Mouse (Mus musculus) midbrain, embryonic 15.5 days (tissue): ENCODE results near the gene Sde2. TPM values are rescaled to one million over a fixed set of nuclear protein-coding genes. Genes with fewer than 3 reads are reported as not detected.
"Not testable (repeated sequence)": the region's sequence is repeated elsewhere in the genome, so short reads cannot be mapped to it uniquely, and the experiment has no call there.

Source experiments
- ATAC-seq: fragments of 200-750 bp; cut with Nextera tagmentation; replicated peaks from 2 replicates; pipeline ENCODE4 v1.8.0; 2017; ENCODE audit warnings: moderate TSS enrichment
- H3K27ac ChIP-seq: fragments of 300-500 bp; sonication (generic); 2 replicates; pipeline ENCODE4 v1.5.1; 2015; ENCODE audit warnings: mild to moderate bottlenecking, inconsistent platforms
- H3K27me3 ChIP-seq: fragments of 300-500 bp; sonication (generic); replicated peaks from 2 replicates; pipeline ENCODE4 v1.6.1; 2015; ENCODE audit warnings: inconsistent platforms
- H3K36me3 ChIP-seq: fragments of 300-500 bp; sonication (generic); replicated peaks from 2 replicates; pipeline ENCODE4 v1.6.1; 2015; ENCODE audit warnings: inconsistent platforms
- H3K4me1 ChIP-seq: fragments of 300-500 bp; sonication (generic); 2 replicates; pipeline ENCODE4 v1.6.1; 2015; ENCODE audit warnings: inconsistent platforms
- H3K4me2 ChIP-seq: fragments of 300-500 bp; sonication (generic); 2 replicates; pipeline ENCODE4 v1.6.1; 2015; ENCODE audit warnings: inconsistent platforms, mild to moderate bottlenecking, moderate library complexity
- H3K4me3 ChIP-seq: fragments of 300-500 bp; sonication (generic); 2 replicates; pipeline ENCODE4 v1.5.1; 2015; ENCODE audit warnings: mild to moderate bottlenecking, inconsistent platforms
- H3K9ac ChIP-seq: fragments of 300-500 bp; sonication (generic); 2 replicates; pipeline ENCODE4 v1.6.1; 2015; ENCODE audit warnings: mild to moderate bottlenecking, inconsistent platforms
- H3K9me3 ChIP-seq: fragments of 300-500 bp; sonication (generic); 2 replicates; pipeline ENCODE4 v1.6.1; 2016; ENCODE audit warnings: inconsistent platforms
- WGBS: fragments of 180-500 bp; shearing (Covaris S2); methylation state at CpG from one replicate; pipeline ENCODE4 v1.1.7; 2015; ENCODE audit warnings: mixed read lengths; 5-methylcytosine and 5-hydroxymethylcytosine counted together
- polyA plus RNA-seq: library from polyadenylated mRNA; unstranded; fragments of >200 nt; fragmentation: Nextera tagmentation; extraction: Ambion mirVana; gene quantifications from 2 replicates; pipeline ENCODE4 v1.2.1, GENCODE M21; 2015

Gene Sde2
- polyA plus RNA-seq, 1 experiment from 2014 or later = 30.9 TPM

DNA sequence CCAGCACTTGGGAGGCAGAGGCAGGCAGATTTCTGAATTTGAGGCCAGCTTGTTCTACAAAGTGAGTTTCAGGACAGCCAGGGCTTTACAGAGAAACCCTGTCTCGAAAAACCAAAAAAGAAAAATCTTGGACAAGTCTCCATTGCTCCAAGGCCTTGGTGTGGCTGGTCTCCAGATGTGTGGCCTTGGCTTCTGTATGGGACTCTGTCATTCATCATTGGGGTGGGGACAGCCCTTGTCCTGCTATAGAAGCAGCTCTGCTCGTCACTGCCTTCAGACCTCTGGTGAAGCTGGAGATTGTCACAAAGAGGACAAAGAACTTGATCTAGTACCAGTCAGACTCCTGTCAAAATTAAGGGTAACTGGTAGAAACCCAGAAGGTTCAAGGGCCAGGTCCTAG, 23.7 kb downstream of the Sde2 start:
- Histone ChIP-seq H3K4me3 (no peak overlapping the region), H3K9me3 (no peaks in the 10 kb centered on the region), H3K4me1 (no peaks in the 10 kb centered on the region), H3K9ac (no peak overlapping the region), H3K4me2 (no peak overlapping the region), H3K27me3 (no peaks in the 10 kb centered on the region), H3K27ac (no peak overlapping the region), H3K36me3 (no peaks in the 10 kb centered on the region)
- no peak for ATAC-seq
- WGBS = 82% methylated on average over 2 of the region's 2 CpGs

DNA sequence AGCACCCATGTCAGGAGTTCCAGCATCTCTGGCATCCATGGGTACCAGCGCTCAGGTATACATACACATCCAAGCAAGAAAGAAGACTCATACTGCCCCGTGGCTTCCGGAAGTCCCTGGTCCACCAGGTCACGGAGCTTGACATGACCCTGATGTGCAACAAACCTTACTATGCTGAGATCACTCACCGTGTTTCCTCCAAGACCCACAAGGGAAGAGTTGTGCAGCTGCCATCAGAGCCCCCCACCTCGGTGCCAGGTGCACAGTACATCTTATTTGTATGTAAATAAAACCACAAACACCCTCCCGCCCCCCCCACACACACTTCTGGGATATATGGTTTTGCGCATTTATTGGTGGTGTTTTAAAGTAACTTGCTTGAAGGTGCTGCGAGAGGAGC, 24.2 kb downstream of the Sde2 start:
- Histone ChIP-seq H3K4me3 (no peak overlapping the region), H3K36me3 (no peaks in the 10 kb centered on the region), H3K27ac (no peak overlapping the region), H3K9ac (no peak overlapping the region), H3K4me2 (no peak overlapping the region), H3K9me3 (no peaks in the 10 kb centered on the region), H3K4me1 (no peaks in the 10 kb centered on the region), H3K27me3 (no peaks in the 10 kb centered on the region)
- WGBS = 86% methylated on average over 9 of the region's 9 CpGs
- no peak for ATAC-seq

DNA sequence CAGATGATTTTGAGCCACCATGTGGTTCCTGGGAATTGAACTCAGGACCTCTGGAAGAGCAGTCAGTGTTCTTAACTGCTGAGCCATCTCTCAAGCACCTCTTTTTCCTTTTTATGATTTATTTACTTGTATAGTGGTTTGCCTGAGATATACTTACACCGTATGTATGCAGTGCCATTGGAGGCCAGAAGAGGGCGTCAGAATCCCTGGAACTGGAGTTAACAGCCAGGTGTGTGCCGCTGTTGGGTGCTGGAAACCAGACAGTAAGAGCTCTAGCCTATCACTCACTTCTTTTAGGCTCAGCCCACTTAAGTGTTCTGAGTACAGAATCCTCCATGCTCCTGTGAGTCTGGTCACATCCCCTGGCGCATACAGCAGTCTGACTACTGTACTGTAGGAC, 26.5 kb downstream of the Sde2 start:
- no peak for ATAC-seq
- no peaks in the 10 kb centered on the region for H3K36me3 ChIP-seq
- H3K27me3 ChIP-seq = no peaks in the 10 kb centered on the region
- no peak overlapping the region for H3K4me3 ChIP-seq
- H3K27ac ChIP-seq = no peak overlapping the region
- 81% methylated on average over 4 of the region's 4 CpGs for WGBS
- no peak overlapping the region for H3K9ac ChIP-seq
- no peaks in the 10 kb centered on the region for H3K4me1 ChIP-seq
- H3K9me3 ChIP-seq = no peaks in the 10 kb centered on the region
- no peak overlapping the region for H3K4me2 ChIP-seq

DNA sequence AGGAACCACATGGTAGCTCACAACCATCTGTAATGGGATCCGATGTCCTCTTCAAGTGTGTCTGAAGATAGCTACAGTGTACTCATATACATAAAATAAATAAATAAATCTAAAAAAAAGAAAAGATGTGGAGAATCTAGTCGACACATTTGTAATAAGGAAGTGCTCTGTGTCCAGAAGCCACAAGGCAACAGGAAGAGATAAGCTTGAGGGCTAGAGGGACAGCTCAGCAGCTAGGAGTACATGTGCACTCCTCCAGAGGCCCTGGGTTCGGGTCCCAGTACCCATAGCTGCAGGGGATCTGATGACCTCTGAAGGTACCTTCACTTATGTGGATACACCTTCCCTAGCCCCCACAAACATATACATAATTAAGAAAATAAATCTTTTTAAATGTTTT, 30.8 kb downstream of the Sde2 start:
- Histone ChIP-seq H3K4me2 (no peak overlapping the region), H3K4me1 (no peaks in the 10 kb centered on the region), H3K27ac (no peak overlapping the region), H3K27me3 (no peaks in the 10 kb centered on the region), H3K36me3 (no peaks in the 10 kb centered on the region), H3K9me3 (no peaks in the 10 kb centered on the region), H3K9ac (no peak overlapping the region), H3K4me3 (no peak overlapping the region)
- ATAC-seq = no peak
- WGBS = 82% methylated on average over 3 of the region's 3 CpGs

DNA sequence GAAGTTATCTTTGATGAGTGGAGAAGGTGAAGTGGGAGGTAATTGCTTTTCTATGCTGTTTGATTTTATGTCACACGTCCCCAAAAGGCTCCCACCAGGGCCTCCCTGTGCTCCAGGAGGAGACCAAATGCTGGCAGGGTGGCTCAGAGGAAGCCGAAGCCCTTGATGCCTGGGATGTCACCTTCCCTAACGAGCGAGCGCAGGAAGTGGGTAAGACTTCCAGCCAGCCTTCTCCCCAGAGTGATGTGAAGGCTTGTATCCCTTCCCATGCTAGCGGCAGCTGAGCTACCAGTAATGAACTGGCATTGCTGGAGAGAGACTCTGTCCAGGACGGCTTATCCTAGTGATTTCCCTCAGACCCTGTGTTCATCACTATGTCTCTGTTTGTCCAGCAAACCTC, 32.8 kb downstream of the Sde2 start:
- H3K4me3 ChIP-seq = no peak overlapping the region
- no peaks in the 10 kb centered on the region for H3K9me3 ChIP-seq
- no peak overlapping the region for H3K9ac ChIP-seq
- H3K36me3 ChIP-seq = no peaks in the 10 kb centered on the region
- peaks cover 2% of the 10 kb centered on the region; the same call in 1 of the 2 replicates for H3K4me1 ChIP-seq
- H3K4me2 ChIP-seq = no peak overlapping the region
- 40% methylated on average over 7 of the region's 7 CpGs for WGBS
- no peak overlapping the region for H3K27ac ChIP-seq
- ATAC-seq = no peak
- H3K27me3 ChIP-seq = 0 out of 2 replicates have a peak, but pooled peaks cover 4% of the 10 kb centered on the region

DNA sequence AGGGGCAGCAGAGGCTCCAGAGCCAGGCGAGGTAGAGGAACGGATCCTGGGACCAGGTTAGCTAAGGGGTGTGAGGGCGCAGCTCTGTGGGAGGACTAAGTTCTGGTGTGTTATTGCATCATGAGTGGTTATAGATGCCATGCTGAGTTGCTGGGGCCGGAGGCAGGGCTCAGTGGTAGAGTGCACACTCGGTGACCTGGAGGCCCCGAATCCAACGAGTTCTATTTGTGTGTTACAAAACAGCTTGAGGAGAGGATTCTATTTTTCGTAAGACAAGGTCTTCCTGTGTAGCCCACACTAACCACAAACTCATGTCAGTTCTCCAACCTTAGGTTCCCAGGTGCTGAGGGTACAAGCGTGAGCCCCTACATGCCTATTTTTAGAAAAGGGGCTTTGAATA, 33.6 kb downstream of the Sde2 start:
- H3K4me1 ChIP-seq = peaks cover 4% of the 10 kb centered on the region; the same call in 1 of the 2 replicates
- no peak overlapping the region for H3K4me3 ChIP-seq
- 88% methylated on average over 9 of the region's 9 CpGs for WGBS
- no peaks in the 10 kb centered on the region for H3K36me3 ChIP-seq
- no peak for ATAC-seq
- no peak overlapping the region for H3K27ac ChIP-seq
- H3K27me3 ChIP-seq = 0 out of 2 replicates have a peak, but pooled peaks cover 4% of the 10 kb centered on the region
- no peak overlapping the region for H3K4me2 ChIP-seq
- H3K9me3 ChIP-seq = no peaks in the 10 kb centered on the region
- no peak overlapping the region for H3K9ac ChIP-seq

DNA sequence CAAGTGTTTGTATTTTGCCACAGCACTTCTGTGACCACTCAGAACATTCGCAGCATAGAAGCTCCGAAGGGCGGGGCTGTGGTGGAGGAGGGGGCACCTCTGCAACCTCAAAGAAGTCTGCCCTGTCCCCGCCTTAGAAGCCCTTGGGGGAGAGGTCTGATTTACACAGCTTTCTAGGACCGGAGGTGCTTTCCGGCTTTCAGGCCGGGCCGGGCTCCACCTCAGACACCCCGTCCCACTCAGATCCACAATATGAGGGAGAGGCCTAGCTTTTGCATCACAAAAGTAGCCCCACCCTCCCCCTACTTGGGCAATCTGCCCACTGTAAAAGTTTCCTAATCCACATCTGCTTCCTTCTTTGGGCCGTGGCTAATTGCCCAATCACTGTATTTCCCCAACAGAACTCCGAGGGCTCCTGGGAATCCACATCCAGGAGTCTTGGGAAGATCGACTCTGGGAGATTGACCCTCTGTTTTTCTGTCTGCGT, 37.7 kb downstream of the Sde2 start:
- Histone ChIP-seq H3K4me2 (peak overlapping the region; percentile 15; the same call in 1 of the 2 replicates), H3K27ac (no peak overlapping the region), H3K4me3 (no peak overlapping the region), H3K27me3 (peaks cover 12% of the 10 kb centered on the region), H3K36me3 (no peaks in the 10 kb centered on the region), H3K9me3 (no peaks in the 10 kb centered on the region), H3K9ac (no peak overlapping the region), H3K4me1 (peaks cover 4% of the 10 kb centered on the region; the same call in 1 of the 2 replicates)
- 5% methylated on average over 13 of the region's 13 CpGs for WGBS
- ATAC-seq = 0 out of 2 replicates have a peak, but pooled peaks have one; percentile 37

DNA sequence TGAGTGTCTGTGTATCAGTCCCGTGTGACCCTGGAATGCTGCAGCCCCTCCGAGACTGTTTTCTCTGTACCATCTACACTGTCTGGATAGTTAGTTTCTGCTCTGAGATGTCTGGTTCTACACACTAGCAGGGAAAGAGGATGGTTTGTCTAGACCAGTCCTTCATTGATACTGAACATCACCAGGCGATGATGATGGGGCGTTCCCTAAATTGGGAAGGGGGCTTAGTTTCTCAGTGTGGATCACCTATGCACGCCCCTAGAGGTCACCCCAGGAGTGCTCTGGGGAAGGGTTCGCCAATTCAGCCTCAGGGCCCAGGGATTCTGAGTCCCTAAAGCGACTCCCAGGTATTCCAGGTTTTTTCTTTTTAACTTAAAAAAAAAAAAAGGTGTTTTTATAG, 38.2 kb downstream of the Sde2 start:
- Histone ChIP-seq H3K27me3 (peaks cover 14% of the 10 kb centered on the region), H3K27ac (no peak overlapping the region), H3K36me3 (no peaks in the 10 kb centered on the region), H3K4me2 (no peak overlapping the region), H3K9me3 (no peaks in the 10 kb centered on the region), H3K4me3 (no peak overlapping the region), H3K4me1 (peaks cover 4% of the 10 kb centered on the region; the same call in 1 of the 2 replicates), H3K9ac (no peak overlapping the region)
- ATAC-seq = no peak
- 37% methylated on average over 7 of the region's 7 CpGs for WGBS

DNA sequence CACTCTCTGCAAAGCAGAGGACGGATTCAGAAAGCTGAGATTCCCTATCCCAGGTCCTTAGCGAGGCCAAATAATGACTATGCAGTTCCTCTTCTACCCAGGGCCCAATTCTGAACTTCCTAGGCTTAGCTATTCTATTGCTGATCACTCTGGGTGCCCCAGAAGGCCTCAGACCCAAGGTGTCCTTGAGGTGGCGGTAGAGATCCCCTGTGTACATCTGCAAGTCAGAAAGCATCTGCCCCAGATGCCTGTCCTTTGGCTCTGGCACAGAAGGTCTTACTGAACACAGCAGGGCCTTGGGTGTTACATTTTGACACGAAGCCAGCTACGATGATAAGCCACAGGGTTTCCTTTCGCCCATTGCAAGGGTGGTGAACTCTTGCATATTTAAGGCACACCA, 38.9 kb downstream of the Sde2 start:
- peaks cover 4% of the 10 kb centered on the region; the same call in 1 of the 2 replicates for H3K4me1 ChIP-seq
- H3K27ac ChIP-seq = no peak overlapping the region
- H3K27me3 ChIP-seq = peaks cover 20% of the 10 kb centered on the region
- no peak for ATAC-seq
- no peak overlapping the region for H3K4me3 ChIP-seq
- 49% methylated on average over 6 of the region's 6 CpGs for WGBS
- H3K4me2 ChIP-seq = no peak overlapping the region
- H3K36me3 ChIP-seq = no peaks in the 10 kb centered on the region
- no peak overlapping the region for H3K9ac ChIP-seq
- H3K9me3 ChIP-seq = no peaks in the 10 kb centered on the region

DNA sequence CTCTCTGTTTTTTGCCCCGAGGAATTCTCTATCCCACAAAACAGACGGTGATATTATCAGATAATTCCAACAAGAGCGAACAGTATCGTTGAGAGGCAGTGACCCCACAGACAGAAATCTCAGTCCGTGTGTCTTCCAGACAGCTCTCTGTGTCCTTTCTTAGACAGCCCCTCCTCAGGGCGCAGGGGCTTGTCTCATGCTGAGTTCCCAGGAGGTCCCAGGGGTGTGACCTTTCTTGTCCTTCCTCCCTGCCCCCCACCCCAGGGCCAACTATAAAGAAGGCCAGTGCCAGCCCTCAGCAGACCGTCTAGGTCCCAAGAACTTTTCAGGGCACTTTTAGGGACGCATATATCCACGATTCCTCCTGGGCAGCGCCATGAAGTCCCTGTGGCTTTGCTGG, 41.9 kb downstream of the Sde2 start, which contains the start of gene Lefty2:
Lefty2 (plus strand) TSS at position 301 of the 400 bp plus-strand sequence.
- Histone ChIP-seq H3K27ac (no peak within 1 kb of the TSS), H3K27me3 (peaks cover 30% of the 10 kb centered on the region), H3K4me2 (0 out of 2 replicates have a peak within 1 kb of the TSS, but pooled peaks have one; percentile 37), H3K36me3 (no peaks in the 10 kb centered on the region), H3K9me3 (no peaks in the 10 kb centered on the region), H3K4me1 (peaks cover 4% of the 10 kb centered on the region; the same call in 1 of the 2 replicates), H3K4me3 (no peak within 1 kb of the TSS), H3K9ac (no peak within 1 kb of the TSS)
- ATAC-seq = no peak
- WGBS = 67% methylated on average over 10 of the region's 10 CpGs

DNA sequence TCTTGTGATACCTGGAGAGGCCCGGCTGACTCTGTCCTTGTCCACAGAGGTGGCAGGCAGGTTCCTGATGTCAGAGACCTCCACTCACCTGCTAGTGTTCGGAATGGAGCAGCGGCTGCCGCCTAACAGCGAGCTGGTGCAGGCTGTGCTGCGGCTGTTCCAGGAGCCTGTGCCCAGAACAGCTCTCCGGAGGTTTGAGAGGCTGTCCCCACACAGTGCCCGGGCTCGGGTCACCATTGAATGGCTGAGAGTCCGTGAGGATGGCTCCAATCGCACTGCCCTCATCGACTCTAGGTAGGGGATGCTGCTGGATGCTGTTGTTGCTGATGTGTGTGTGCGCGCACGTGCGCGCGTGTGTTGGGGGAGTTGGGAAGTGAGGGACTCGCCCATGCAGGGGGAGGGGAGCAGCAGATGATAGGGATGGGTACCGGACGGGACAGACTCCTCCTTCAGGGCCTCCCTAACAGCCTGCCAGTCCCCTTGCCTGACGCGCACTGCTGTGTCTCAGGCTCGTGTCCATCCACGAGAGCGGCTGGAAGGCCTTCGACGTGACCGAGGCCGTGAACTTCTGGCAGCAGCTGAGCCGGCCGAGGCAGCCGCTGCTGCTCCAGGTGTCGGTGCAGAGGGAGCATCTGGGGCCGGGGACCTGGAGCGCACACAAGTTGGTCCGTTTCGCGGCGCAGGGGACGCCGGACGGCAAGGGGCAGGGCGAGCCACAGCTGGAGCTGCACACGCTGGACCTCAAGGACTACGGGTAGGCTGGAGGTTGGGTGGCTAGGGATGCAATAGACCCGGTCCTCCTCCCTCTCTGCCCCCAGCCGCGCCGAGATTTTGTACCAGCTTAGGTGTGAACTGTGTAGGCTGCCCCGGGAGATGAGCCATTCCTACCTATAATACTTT, 43.4 kb downstream of the Sde2 start:
- WGBS = 4% methylated on average over 49 of the region's 51 CpGs

DNA sequence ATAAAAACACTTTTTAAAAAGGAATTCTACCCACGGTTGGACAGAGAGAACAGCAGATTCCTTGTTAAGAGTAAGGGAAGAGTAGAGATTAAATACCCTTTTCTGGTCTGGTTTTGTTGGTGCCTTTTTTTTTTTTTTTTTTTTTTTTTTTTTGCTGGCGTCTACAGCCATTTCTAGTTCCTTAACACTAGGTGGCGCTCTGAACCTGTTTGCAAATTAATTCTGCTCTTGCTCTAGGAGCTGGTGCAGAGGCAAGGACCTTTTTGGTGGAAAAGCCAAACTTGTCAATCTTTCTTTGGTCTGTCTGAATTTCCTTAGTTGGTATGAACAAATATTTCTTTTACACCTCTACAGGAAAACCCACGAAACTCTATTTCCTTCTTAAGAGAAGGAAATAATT, 50.2 kb downstream of the Sde2 start:
- under 1% methylated on average over 4 of the region's 4 CpGs for WGBS
- Histone ChIP-seq H3K36me3 (no peaks in the 10 kb centered on the region), H3K4me1 (peaks cover 19% of the 10 kb centered on the region), H3K27ac (no peak overlapping the region), H3K4me2 (no peak overlapping the region), H3K9me3 (no peaks in the 10 kb centered on the region), H3K27me3 (no peaks in the 10 kb centered on the region), H3K4me3 (no peak overlapping the region), H3K9ac (no peak overlapping the region)
- ATAC-seq = no peak

More for the DNA sequence above, 43.4 kb downstream of the Sde2 start:
- not testable (repeated sequence) for H3K4me1 ChIP-seq, H3K9me3 ChIP-seq, H3K36me3 ChIP-seq, H3K27ac ChIP-seq, H3K9ac ChIP-seq
- H3K4me3 ChIP-seq = peak overlapping the region; percentile 24
- 0 out of 2 replicates have a peak, but pooled peaks have one; percentile 39 for ATAC-seq
- H3K4me2 ChIP-seq = peak overlapping the region; percentile 37
- H3K27me3 ChIP-seq = peaks cover 26% of the 10 kb centered on the region
